Mouse (Mus musculus) cerebellum, postnatal 25 days (tissue): ENCODE measurements around the gene Yeats2.
"Not testable (repeated sequence)": the region's sequence is repeated elsewhere in the genome, so short reads cannot be mapped to it uniquely, and the experiment has no call there.

Experiments
- DNase-seq, 2 experiments: peaks; one replicate each; pipeline ENCODE4 v3.0.0; 2021; ENCODE audit warnings: mixed read lengths in 2 of 2

Gene Yeats2

DNA sequence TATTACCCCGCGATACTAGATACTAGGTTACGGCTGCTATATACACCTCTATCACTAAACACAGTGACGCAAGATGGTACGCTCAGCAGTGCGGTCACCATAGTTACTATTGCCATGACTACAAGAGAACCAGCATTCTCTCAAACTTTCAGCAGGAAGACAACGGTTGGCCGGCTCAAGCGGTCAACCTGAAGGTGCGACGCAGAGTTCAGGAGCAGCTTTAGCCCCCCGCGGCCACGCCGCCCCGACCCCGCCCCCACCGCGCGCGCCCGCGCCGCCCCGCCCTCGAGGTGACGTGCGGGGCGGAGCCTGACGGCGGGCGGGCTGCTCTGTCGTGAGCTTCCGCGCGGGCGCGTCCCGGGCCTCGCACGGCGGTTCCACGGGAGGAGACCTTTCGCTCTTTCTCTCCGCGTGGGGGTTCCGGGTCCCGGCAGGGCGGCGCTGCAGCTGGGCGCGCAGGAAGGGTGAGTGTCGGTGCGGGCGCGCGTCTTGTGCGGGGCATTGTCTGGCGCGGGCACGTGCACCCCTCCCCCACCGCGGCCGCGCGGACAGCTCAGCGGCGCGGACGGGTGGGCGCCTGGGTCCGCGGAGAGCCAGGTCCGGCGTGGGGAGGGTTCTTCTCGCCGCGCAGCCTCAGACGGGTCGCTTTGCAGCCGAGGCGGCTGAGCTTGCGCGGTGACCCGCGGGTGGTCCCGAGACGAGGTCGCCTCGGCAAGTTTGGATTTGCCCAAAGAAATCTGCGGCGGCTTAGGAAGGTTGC is at the start of gene Yeats2:
TSS of gene Yeats2 (plus strand) at position 292 of the 760 bp plus-strand sequence.
- peak; percentile 90 for DNase-seq

DNA sequence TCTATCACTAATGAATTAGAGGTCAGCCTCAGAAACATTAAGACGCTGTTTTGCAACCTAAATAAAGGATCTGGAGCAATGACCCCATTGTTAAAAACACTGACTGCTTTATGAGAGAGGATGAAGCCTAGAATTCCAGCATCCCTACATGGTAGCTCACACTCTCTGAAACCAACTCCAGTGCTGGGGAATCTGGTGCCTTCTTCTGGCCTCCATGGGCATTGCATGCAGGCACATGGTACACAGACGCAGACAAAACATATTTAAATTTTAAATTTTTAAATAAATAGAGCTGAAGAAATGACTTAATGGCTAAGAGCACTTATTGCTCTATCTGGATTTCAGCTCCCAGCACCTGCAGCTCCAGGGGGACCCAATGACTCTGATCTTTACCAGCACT is 44.9 kb upstream of the Yeats2 start:
- no peak for DNase-seq

DNA sequence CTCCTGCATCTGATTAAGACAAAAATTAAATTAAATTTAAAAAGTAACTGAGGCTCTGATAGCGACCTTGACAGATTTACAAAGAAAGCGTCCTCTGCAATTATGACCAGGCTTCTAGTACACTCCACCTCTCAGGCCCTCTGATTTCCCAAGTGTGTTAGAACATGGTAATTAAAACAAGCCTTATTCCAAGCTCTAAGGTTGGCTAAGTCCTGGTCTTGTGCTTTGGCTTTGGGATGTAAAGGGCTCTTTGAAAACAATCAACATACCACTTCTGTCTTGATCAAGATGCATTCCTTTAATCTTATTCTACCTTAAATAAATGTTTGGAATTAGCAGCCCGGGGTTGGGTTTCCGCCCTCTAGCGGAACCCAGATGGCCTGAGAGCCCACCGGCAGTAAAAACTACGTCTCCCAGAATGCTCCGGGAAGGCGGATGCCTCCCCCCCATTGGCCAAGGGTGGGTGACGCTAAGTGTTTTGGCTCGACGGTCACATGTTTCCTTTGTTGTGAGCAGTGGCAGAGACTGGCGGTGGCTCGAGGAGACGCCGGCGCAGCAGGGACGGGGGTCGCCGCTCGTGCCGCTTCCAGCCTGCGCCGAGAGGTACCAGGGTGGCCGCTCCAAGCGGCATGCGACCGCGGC is 43.7 kb upstream of the Yeats2 start, which contains the start of gene Klhl24:
TSS of gene Klhl24 (plus strand) at position 474 of the 642 bp plus-strand sequence.
- DNase-seq, result peak; percentile 92 to 93

DNA sequence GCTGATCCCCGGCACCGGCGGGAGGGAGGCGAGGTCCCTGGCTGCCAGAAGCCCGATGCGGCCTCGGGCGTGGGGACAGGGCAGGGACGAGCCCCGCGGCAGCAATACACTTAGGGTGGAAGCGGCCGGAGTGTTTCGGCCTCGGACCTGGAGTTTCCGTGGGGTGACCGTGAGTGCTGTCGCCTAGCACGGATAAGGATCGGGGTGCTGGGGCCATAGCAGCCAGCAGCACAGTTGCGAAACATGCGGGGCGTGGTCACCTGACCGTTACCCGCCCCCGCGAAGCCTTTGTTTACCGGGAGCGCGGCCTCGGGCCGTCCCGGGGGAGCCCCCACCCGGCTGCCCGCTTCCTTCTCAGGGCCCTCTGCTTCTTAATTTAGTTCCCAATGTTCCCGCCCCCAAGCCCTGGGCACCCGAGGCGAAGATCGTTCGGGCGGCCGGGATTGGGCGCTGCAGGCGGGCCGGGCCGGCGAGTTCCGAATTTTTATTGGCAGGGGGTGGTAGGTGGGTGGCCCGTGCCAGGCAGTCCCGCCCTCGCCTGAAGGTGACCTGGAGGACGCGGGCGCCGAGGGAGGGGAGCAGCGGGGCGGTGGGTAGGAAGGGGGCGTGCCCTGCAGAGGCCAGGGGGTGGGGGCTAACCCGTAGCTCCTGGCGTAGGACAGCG is 43.0 kb upstream of the Yeats2 start:
- peak; percentile 92 to 93 for DNase-seq

DNA sequence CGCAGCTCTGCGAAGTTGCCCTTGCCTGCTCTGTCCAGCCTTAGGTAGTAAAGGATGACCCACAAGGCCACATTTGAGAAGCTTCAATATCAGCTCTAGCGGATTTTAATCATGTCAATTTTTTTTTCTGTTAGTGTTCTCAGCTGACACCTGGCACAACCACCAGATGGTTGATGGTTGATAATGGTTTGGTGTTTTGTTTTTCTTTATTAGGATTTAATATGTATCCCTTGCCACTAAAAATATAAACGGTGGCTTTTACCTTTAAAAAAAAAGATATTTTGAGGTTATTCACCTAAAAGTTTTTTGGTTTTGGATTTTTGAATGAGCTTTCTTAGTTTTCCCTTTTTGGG is 42.5 kb upstream of the Yeats2 start:
- DNase-seq, result no peak

DNA sequence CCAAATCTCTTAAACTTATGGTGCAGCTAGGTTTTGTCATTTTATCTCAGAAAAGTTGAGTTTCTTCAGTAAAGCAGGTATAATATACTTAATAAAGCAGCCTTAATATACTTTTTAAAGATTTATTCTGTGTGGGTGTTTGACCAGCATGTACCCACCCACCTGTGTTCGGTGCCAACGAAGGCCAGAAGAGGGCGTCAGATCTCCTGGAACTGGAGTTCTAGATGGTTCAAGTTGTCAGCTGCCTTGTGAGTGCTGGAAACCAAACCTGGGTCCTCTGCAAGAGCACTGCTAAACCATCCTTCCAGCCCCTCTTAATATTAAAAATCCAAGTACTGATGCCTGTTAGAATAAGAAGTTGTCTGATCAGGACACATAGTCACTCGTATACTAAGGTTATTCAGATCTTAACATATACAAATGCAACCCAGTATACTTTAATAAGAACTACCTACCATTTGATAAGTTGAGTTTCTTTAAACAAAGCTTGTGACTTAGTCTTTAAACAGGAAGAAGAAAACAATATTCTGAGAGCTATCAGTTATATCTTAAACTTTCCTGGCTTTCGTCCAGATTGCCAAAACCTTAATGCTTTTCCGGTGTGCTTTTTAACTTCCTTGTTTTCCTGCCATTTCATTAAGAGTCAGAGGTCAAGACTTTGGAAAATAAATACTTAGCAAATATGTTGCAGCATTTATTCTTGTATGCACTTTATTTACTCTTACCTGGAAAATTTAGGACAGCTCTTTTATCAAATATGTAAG is 41.8 kb upstream of the Yeats2 start:
- DNase-seq, result peak in 1 of 2 experiments; percentile 36

DNA sequence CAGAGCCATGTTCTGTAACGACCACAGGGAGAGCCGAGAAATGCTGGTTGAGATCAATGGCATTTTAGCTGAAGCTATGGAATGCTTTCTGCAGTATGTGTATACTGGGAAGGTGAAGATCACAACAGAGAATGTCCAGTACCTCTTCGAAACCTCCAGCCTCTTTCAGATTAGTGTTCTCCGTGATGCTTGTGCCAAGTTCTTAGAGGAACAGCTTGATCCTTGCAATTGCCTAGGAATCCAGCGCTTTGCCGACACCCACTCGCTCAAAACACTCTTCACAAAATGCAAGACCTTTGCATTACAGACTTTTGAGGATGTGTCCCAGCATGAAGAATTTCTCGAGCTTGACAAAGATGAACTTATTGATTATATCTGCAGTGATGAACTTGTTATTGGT is 33.9 kb upstream of the Yeats2 start:
- no peak for DNase-seq

DNA sequence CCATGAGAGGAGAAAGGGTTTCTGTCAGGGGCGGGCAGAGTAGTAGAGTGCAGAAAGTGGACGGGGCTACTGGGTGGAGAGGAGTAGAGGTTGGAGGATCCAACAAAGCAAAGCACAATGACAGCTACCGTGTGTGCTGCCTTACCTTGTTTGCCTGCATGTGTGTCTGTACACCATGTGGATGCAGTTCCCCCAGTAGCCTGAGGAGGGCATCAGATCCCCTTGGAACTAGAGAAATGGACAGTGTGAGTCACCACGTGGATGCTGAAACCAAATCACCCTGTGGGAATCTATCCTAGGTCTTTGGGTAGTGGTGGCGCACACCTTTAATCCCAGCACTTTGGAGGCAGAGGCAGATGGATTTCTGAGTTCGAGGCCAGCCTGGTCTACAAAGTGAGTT is 31.9 kb upstream of the Yeats2 start:
- no peak for DNase-seq

DNA sequence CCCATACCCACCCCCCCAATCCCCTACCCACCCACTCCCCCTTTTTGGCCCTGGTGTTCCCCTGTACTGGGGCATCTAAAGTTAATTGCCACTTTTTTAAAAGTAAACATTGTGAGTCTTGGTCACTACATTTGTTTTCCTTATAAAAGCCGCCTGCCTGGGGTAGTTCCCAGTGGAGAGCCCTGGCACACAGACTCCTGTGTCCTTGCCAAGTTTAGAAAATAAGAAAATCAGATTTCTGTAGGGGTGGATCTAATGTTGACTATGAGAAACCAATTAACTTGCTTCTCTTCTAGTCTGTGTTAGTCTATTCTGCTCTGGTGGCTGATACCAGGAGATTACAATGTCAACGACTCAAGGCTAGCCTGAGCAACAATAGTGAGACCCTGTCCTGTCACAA is 28.2 kb upstream of the Yeats2 start:
- DNase-seq, result no peak

DNA sequence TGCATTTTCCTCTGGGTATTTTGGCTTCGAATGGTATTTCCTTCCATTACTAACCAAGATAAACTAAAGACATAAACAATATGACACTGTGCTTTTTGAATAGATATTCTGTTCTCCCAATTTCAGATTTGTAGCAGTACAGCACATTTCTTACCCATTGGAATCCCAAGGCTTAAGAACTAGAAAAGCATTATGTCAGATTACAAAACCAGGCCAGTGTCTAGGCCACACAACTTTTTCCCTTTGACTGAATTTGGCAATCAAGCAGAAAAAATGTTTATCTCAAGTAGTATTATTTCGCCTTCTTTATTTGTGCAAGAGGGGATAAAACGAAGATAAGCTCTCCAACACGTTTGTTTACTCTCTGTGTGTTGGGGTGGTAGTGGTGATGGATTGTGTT is 24.8 kb upstream of the Yeats2 start:
- DNase-seq, result no peak

DNA sequence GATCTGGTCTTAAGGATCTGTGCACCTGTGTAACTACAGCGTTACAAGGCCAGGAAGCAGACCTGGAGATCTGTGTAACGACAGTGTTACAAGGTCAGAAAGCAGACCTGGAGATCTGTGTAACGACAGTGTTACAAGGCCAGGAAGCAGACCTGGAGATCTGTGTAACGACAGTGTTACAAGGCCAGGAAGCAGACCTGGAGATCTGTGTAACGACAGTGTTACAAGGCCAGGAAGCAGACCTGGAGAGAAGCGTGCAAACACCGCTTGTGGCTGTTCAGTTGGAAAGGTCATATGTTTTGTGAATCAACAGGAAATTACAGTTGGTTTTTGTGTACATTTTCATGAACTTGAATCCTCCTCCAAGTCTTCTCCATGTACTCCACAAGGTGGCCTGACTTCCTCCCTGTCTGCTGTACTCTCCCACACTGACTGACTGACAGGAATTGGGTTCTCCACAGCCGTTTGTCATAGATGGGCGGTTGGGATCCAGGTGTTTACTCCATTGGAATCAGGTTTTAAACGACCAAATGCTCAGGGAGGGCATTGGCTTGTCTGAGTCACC is 14.5 kb upstream of the Yeats2 start:
- DNase-seq, result not testable (repeated sequence)

DNA sequence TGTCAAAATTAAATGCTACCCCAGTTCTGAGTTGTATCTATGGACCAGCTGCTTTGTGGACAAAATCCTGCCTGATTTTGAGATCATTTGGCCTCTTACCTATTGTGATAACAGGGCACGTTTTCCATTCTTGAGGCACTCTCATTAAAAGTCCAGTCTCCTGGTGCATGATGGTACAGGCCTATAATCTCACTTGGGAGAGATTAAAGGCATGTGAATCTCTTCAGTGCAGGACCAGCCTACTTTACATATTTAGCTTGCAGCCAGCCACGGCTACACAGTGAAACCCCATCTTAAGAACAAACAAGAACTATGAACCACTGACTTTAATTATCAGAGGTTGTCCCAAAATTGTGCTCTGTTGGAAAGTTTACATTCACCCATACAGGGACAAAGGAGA is 10.5 kb upstream of the Yeats2 start:
- DNase-seq, result no peak

DNA sequence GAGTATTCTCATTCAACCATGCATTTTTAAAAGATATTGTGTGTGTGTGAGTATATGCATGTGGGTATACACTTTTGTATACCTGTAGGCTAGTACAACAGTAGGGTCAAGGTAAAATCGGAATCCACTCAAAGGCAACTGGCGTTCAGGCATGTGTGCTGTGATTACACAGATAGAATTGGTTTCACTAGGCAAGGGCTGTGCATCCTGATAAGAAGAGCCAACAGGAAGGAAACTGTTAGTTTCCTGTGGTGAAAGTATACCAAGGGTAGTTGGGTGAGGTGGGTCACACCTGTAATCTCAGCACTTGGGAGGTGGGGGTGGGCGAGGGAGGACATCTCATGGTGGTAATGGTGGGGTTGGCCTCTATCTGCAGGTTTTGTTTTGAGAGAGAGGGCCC is 3.7 kb downstream of the Yeats2 start:
- DNase-seq, result no peak

DNA sequence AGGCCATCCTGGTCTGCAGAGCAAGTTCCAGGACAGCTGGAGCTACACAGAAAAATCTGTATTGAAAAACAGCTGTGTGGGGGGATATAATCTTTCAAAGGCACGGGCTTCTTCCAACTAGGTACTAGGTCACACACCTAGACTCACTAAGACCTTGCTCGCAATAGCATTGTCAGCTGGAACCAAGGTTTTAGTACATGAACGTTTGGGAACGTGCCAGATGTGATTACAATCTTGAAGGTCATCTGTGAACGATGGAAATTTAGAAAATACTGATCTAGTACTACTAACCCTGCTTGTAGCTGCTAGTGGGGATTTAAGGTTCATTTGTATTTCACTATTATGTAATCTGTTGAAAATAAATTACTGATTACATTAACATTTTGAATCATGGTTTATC is 11.1 kb downstream of the Yeats2 start:
- no peak for DNase-seq

DNA sequence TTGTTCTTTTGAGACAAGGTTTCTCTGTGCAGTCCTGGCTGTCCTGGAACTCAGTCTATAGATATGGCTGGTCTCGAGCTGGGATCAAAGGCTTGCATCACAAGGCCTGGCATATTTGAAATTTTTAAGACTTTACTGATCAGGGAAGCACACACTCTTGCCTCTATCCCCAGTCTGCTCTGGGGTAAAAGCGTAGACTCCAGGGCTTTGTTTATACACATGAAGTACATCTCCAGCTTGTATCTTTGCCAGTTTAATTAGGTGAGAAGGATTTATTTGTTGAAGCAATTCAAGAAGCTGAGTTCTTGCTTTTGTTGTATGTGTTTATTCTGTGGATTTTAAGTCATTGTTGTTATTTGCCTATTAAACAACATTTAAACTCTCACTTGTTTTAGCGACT is 12.9 kb downstream of the Yeats2 start:
- no peak for DNase-seq

DNA sequence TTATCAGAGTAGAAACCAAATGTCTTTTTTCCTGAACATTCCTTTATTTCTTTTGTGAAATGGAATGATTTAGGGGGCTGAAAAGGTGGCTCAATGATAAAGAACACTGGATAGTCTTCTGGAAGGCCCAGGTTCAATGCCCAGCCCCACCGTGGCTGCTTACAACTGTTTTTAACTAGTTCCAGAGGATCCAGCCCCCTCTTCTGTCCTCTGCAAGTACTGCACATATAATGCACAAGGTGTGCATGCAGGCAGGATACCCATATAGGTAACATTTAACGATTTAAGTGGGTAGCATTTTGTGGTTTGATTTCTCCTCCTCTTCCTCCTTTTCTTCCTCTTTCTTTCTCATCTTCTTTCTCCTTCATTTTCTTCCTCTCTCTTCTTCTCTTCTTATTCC is 19.3 kb downstream of the Yeats2 start:
- no peak for DNase-seq

DNA sequence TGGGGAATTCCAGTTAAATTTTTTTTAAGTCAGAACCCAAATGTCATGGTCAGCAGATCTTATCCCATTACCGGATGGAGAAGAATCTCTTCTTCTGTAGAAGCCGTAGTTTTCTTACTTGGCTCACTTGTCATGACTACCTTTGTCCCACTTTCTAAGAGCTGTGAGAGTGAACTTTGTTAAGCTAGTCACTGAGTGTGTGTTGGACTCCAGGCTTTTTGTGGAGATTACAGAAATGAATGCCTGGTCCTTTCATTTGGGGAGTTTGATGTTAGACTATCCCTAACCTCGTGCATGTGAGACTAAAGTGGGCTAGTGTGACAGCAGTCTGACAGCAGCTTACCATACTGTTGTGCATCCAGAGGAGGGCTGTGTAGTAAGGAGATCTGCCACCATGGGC is 28.2 kb downstream of the Yeats2 start:
- DNase-seq, result no peak

DNA sequence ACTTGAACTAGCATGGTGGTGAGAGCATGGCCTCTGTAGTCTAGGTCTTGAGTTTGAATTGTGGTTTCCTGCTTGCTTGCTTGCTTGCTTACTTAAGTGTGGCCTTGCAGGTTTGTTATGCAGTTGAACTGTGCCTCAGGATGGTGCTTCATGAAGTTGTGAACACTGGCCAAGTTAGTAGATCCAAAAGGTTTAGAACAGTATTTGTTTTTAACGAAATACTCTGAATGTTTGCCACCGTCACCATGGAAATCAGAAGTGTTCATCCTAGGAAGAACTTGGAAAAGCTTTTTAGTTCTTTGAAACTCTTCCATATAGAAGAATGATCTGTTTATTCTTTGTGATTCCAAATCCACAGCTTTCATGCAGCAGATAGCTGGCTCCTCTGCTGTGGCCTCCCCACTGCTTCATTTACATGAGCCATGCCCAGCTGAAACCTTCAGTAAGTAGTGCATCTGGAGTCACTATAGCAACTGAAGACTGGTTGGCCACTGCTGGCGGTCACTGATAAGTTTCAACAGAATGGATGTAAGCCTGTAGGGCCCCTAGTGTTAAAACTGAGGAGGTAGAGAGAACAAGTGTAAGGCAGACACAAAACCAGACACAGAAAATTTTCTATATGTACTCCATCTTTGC is 28.7 kb downstream of the Yeats2 start:
- DNase-seq, result no peak

DNA sequence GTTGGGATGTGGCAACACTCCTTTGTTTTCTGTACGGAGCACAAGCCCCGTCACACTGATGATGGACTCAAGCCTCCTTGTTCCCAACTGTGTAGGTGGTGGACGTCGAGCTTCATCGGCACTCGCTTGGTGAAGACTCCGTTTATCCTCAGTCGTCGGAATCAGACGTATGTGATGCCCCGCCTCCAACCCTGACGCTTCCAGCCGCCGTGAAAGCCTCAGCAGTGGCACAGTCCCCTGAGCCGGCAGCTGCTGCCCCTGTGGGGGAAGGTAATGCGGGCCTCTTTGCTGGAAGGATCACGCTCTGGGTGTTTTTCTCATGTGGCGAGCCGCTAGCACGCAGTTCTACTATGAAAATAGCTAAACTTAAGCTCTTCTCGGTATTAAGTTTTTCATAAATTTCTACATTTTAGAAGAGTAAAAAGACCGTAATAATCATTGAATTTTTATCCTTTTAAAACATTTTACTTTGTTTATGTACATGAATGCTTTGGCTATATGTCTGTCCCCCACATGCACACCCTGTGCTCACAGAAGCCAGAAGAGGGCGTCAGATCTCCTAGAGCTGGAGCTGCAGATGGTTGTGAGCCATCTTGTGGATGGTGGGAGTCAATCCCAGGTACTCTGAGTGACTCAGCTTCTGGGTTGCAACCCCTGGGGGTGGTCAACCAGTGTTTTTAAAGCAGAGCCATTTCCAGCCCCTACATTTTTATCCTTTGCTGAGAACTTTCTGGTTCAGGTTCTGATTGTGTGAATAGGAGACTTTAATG is 38.7 kb downstream of the Yeats2 start:
- no peak for DNase-seq

DNA sequence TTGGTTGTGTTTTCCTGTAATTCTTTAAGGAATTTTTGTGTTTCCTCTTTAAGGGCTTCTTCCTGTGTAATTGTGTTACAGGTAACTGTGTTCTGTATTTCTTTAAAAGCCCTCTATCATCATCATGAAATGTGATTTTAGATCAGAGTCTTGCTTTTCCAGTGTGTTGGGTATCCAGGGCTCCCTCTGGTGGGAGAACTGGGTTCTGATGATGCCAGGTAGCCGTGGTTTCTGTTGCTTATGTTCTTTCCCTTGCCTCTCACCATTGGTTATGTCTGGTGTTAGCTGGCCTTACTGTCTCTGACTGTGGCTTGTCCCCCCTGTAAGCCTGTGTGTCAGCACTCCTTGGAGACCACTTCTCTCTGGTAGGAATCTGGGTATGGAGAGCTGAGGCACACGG is 44.5 kb downstream of the Yeats2 start:
- peak; percentile 25 to 48 for DNase-seq

DNA sequence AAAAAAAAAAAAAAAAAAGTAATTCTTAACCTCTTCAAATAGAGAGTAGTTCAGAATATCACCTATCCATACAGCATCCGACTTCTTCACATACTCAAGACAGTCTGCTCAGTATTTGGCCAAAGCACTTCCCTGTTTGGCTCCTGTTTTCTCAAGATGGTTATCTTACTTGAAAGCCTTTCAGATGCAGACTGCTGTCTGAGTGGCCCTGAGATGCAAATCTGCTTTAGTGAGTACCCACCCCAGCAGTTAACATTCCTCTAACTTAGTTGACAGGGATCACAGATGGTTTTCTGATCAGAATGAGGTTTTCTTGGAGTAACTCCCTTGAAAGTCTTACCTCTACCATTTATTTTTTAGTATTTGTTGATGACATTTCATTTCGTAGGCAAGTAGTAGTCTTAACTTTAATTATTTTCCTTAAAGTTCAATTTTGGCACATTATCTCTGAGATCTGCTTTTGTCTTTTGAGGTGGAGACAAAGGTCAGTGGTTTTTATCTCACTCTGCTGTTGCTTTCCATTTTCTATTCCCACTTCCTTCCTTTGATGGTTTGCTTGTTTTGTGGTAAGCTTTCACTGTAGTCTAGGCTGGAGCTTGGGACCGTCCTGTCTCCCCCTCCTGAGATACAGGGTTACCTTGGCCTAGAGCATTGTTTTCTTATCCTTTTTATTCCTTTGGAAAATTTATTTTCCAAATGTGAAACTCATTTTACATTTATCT is 50.5 kb downstream of the Yeats2 start:
- no peak for DNase-seq
